Mouse (Mus musculus): Measurements from ENCODE around the gene Scgb1a1.

- TF ChIP-seq GATA1 (IDR thresholded peaks at IDR 0.05; ENCODE audit: borderline replicate concordance, low read length) = no peak
- no peak for TF ChIP-seq FLI1 (IDR thresholded peaks at IDR 0.05; ENCODE audit: low read length)
Observed at GRCm38 (mm10) chr19:9065621-9066561, 21.9 kb downstream of the Scgb1a1 start.
